Mouse (Mus musculus) spleen, adult 2 months (tissue): ENCODE data around the gene A1cf.

ENCODE experiments used
- CTCF ChIP-seq: fragments of 200-500 bp; IDR thresholded peaks from 2 replicates; pipeline ENCODE4 v1.5.1; 2011; ENCODE audit warnings: mild to moderate bottlenecking, inconsistent platforms; ENCODE audit not compliant: insufficient read depth, insufficient read length, insufficient replicate concordance; ENCODE audit errors: extremely low read depth
- POLR2A ChIP-seq: fragments of 200-500 bp; IDR thresholded peaks from 2 replicates; pipeline ENCODE4 v1.6.1; 2011; ENCODE audit warnings: low read depth, low read length, inconsistent platforms

GRCm38 (mm10) chr19:31913946-31914345 lies 45.4 kb downstream of the A1cf start:
- TF ChIP-seq CTCF (no peak), POLR2A (no peak)
